Comparison of ENCODE assay signal across 7 mouse cellular contexts in the genomic region with DNA sequence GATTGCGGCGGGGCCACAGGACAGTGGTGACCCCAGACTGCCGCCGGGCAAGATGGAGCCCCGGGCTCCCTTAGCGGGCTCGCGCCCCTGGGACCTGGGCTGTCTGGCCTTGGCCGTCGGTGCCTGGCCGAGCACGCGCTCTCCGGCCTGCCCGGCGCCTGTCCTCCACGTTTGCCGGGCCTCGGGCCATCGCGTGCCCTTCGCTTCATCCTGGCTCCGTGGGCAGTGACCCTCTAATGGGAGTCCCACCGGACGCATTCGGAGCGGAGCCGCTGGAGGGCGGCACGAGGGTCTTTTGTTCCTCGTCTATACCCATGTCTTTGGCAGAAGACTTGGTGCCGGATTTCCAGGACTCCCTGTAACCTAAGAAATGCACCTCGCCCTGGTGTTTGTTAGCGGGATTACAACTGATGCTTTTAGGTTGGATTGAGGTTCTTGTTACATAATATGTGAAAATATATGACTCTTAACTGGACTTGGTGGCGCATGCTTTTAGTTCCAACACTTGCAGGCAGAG. TPM values are rescaled to one million over a fixed set of nuclear protein-coding genes. Genes with fewer than 3 reads are reported as not detected.
A peak's percentile ranks its signal among the peaks of the same experiment; 100 is the strongest.
DNase-seq lines count a peak whose midpoint lies in the region; ATAC-seq lines count a peak whose summit lies in the region.

No protein-coding gene starts in this region.

- intact Hi-C loops in left cerebral cortex, postnatal 25 days (cut with DNase I) = no loop called here

- peak overlapping the region; percentile 59 for H3K4me3 ChIP-seq in intestine, embryonic 15.5 days (replicated peaks)
- peak overlapping the region; percentile 66 for H3K4me3 ChIP-seq in midbrain, embryonic 10.5 days

- peak overlapping the region; percentile 77 for H3K4me2 ChIP-seq in intestine, embryonic 15.5 days (replicated peaks)

- H3K9ac ChIP-seq in intestine, embryonic 15.5 days = peak overlapping the region; percentile 75

- H3K27ac ChIP-seq in intestine, embryonic 15.5 days = peak overlapping the region; percentile 97
- H3K27ac ChIP-seq in midbrain, embryonic 10.5 days (replicated peaks) = peak overlapping the region; percentile 97

- ATAC-seq in intestine, embryonic 15.5 days = peak; percentile 54

- no peaks in the 10 kb centered on the region for H3K9me3 ChIP-seq in intestine, embryonic 15.5 days
- H3K9me3 ChIP-seq in midbrain, embryonic 10.5 days (replicated peaks) = no peaks in the 10 kb centered on the region

- peak; percentile 62 to 71 for DNase-seq in adrenal gland, adult 18-20 months (ENCODE audit: low spot score in 2 of 2)
- peak; percentile 87 for DNase-seq in embryo, embryonic 11 days
- DNase-seq in gastrocnemius, postnatal 25 days = peak; percentile 73
- peak; percentile 79 to 86 for DNase-seq in left cerebral cortex, postnatal 25 days (ENCODE audit: low spot score in 2 of 2)
- DNase-seq in midbrain, embryonic 10.5 days (ENCODE audit: low spot score) = peak; percentile 83
- DNase-seq in skeletal muscle tissue, adult 2 months (ENCODE audit: low read depth, low spot score) = peak; percentile 75

- WGBS in intestine, embryonic 15.5 days = under 1% methylated on average over 35 of the region's 35 CpGs
- 1% methylated on average over 35 of the region's 35 CpGs for WGBS in midbrain, embryonic 10.5 days

- H3K36me3 ChIP-seq in intestine, embryonic 15.5 days = no peaks in the 10 kb centered on the region
- H3K36me3 ChIP-seq in midbrain, embryonic 10.5 days = peaks cover 18% of the 10 kb centered on the region

- no peaks in the 10 kb centered on the region for H3K27me3 ChIP-seq in intestine, embryonic 15.5 days (replicated peaks)
- H3K27me3 ChIP-seq in midbrain, embryonic 10.5 days (ENCODE audit: low read depth, poor library complexity, severe bottlenecking) = no peaks in the 10 kb centered on the region

- peaks cover 6% of the 10 kb centered on the region; the same call in 1 of the 2 replicates for H3K4me1 ChIP-seq in intestine, embryonic 15.5 days (replicated peaks)
- H3K4me1 ChIP-seq in midbrain, embryonic 10.5 days = peaks cover 28% of the 10 kb centered on the region

RNA-seq across cellular contexts. Expression of gene Zmym5, which starts 1.1 kb away (rescaled TPM):
- 10 to 100 TPM; 29.7 to 31.4 TPM for total RNA-seq in adrenal gland, adult 18-20 months (2021)
- total RNA-seq in gastrocnemius, postnatal 25 days (2021) = 10 to 100 TPM; 14.2 to 14.6 TPM
- polyA plus RNA-seq in intestine, embryonic 15.5 days (2015; fragmentation: Nextera tagmentation; extraction: Ambion mirVana) = 18.5 and 19.4 TPM in 2 replicates
- 10 to 100 TPM; 29.4 to 29.6 TPM for total RNA-seq in left cerebral cortex, postnatal 25 days (2021)
- 24.8 and 26.6 TPM in 2 replicates for polyA plus RNA-seq in midbrain, embryonic 10.5 days (2016; fragmentation: Nextera tagmentation; extraction: Ambion mirVana)

RNA-seq across cellular contexts. Expression of gene Pspc1, which starts 34.5 kb away (rescaled TPM):
- 10 to 100 TPM; 28.7 to 35.6 TPM for total RNA-seq in adrenal gland, adult 18-20 months (2021)
- total RNA-seq in gastrocnemius, postnatal 25 days (2021) = 1 to 10 TPM; 7.5 to 9.9 TPM
- polyA plus RNA-seq in intestine, embryonic 15.5 days (2015; fragmentation: Nextera tagmentation; extraction: Ambion mirVana) = 20.5 and 24.7 TPM in 2 replicates
- total RNA-seq in left cerebral cortex, postnatal 25 days (2021) = 10 to 100 TPM; 54.3 to 63.4 TPM
- polyA plus RNA-seq in midbrain, embryonic 10.5 days (2016; fragmentation: Nextera tagmentation; extraction: Ambion mirVana) = 43.1 and 44.5 TPM in 2 replicates

Comparison
In these comparisons a context has a peak if more than half of its experiments do, and no peak if none do; other contexts are left out.
1. Peak in every context shown above with its lines: DNase-seq, ATAC-seq, H3K4me3 ChIP-seq and H3K27ac ChIP-seq.